Mouse (Mus musculus) Muller cell, postnatal 12 days (primary cell): ENCODE measurements around the gene Slc46a1.

Source experiments
- DNase-seq: peaks from one replicate; pipeline ENCODE4 v3.0.0-alpha.2; 2015; ENCODE audit errors: inconsistent ontology term

Gene Slc46a1

DNA sequence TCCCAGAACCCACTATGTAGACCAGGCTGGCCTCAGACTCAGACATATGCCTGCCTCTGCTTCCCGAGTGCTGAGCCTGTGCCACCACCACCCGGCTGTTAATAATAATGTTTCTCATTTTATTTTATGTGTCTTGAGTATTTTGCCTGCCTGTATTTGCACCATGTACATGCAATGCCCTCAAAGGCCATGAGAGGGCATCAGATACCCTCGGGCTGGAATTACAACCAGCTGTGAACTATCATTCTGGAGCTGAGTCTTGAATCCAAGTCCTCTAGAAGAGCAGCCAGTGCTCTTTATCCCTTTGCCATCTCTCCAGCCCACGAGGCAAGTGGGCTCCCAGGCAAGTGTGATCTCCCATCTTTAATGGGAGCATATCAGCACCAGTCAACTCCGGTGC lies 10.2 kb upstream of the Slc46a1 start:
- DNase-seq, result no peak

DNA sequence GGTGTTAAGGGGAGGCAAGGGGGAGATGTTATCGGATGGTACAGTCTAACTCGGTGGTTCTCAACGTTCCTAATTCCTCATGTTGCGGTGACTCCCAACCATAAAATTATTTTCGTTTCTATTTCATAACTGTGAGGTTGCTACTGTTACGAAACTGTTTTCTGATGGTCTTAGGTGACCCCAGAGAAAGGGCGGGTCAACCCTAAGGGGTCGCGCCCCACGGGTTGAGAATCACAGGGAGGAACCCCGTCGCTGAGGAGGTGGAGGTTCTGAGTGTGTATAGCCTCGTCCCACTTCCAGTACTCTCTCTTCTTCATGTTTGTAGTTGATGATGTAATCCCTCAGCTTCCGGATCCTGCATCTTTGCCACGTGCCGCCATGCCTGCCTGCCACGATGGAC lies 6.8 kb upstream of the Slc46a1 start:
- DNase-seq, result no peak

- no peak for DNase-seq
These were observed 3.6 kb upstream of the Slc46a1 start for GRCm38 (mm10) chr11:78461894-78462293.

- no peak for DNase-seq
These were observed 2.8 kb upstream of the Slc46a1 start for GRCm38 (mm10) chr11:78462669-78463068.

DNA sequence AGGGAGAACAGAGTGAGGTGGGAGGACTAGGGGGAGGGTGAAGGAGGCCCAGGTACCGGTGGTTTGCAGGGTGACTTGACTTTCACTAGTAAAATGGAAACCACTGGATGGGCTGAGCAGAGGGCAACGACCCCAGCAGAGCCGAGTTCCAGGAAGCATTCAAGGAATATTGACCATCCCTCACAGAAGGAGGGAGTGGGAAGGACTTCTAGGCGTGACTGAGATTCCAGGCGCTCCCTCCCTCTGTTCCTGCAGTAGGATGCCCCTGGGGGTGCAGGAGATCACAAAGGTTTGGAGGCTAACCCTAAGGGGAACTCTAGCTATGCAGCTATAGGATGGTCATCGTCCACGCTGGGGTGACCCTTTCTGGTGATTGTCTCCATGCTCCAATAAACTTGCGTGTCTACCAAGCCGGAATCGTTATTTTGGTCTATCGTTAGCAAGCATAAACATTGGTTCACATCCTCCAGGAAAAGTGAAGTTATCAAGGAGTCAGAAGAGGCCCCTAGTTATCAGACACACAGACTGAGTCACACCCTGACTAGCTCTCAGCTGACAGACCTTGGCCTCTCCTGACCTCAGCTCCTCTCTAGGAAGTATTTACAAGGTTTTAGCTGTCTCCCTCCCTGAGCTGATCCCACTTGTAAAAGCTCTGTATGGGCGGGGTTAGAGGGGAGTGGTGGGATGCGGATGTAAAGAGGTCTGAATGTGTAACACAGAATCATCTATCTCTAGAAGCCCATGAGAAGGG lies 2.0 kb upstream of the Slc46a1 start:
- DNase-seq, result no peak

DNA sequence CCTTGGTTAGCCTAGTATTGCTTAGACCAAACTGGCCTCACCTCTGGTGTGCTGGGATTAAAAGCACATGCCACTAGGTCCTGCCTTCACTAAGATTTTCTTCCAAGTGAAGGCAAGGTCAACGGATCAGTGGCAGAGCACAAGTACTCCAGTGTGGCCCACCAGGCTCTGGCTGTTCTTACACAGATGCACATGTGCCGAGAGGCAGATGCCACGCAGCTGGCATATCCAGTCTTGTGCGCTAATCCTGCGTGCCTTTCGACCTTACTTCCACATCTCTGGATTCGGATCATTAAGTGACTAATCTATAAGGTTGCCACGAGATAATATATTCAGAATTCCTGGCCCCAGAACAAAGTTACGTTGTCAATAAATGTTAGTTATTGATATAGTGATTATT lies 381 bp upstream of the Slc46a1 start:
- DNase-seq, result no peak

DNA sequence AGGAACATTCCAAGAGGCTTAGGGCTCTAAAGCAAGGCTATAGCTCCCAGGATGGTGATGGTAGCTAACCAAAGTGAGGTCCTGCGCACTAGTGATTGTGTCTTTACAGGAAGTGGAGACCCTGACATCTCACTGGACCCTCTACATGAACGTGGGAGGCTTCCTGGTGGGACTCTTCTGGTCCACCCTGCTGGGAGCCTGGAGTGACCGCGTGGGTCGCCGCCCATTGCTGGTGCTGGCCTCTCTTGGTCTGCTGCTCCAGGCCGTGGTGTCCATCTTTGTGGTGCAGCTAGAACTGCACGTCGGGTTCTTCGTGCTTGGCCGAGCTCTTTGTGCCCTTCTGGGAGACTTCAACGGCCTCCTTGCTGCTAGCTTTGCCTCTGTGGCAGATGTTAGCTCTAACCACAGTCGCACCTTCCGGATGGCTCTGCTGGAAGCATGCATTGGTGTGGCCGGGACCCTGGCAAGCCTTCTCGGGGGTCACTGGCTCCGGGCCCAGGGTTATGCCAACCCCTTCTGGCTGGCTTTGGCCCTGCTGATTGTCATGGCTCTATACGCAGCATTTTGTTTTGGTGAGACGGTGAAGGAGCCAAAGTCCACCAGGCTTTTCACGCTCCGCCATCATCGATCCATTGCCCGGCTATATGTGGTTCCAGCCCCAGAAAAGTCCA lies 880 bp downstream of the Slc46a1 start:
- no peak for DNase-seq

- no peak for DNase-seq
These were observed 2.0 kb downstream of the Slc46a1 start for GRCm38 (mm10) chr11:78467515-78467914.

DNA sequence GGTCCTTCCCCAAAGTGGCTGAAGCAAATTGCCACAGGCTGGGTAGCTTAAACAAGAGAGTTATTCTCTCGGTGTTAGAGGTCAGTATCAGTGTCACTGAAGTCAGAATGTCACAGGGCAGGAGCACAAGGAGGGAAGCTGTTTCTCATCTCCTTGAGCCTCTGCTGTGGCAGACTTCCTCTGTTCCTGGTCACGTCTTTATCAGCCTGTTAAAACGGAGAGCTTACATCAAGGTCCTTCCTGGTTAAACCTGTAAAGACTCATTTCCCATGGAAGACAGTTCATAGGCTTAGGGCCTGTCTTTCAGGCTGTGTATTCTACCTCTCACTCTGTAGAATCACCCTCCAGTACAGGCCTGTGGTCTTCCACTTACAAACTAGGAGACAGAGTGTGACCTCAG lies 2.4 kb downstream of the Slc46a1 start:
- no peak for DNase-seq

DNA sequence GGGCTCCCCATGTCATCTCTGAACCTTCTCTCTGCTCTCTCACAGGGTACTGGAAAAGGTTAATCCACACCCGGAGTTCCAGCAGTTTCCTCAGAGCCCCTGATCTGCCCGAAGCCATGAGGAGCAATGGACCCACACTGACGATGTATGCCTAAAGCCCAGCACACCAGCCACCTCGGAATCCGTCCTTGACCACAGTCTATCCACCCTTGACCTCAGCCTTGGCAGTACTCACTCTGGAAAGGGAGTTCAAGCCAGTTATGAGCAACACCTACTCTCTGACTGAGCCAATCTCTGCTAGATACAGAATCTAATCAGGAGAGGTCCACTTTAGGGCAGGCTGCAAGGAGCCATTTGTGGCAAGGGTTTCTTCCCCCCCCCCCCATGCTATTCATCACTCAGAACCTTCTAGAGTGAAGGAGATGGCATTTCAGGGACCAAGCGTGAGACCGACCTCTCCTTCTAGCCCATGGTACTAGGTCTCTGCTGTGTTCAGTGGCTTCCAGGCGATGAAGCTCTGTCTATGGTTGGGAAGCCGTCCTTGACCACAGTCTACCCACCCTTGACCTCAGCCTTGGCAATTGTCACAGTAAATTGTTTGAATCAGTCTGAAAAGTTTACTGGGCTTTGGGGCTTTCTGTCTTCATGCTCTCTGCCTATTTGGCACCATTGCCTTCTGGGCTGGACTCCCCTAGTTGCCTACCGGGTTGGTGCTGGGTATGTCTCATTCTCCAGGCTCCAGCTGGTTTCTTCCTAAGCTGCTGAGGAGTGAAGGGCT lies 6.0 kb downstream of the Slc46a1 start:
- DNase-seq, result peak; percentile 12

DNA sequence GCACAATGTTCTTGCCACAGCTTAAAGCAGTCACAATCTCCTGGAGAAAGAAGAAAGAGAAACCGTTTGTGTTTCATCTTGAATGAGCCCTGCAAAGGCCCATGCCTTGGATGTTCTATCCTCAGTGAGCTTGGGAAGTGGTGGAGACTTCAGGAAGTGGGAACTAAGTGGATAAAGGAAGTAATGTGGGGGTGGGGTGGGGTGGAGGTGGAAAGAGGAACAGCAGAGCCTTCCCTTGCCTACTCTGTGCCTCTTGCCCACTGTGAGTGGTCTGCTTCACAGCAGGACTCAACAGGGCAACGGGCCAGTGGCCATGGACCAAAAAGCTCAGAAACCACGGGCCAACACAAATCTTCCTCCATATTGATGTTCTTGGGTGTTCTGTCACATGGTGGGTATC lies 9.8 kb downstream of the Slc46a1 start:
- DNase-seq, result no peak

DNA sequence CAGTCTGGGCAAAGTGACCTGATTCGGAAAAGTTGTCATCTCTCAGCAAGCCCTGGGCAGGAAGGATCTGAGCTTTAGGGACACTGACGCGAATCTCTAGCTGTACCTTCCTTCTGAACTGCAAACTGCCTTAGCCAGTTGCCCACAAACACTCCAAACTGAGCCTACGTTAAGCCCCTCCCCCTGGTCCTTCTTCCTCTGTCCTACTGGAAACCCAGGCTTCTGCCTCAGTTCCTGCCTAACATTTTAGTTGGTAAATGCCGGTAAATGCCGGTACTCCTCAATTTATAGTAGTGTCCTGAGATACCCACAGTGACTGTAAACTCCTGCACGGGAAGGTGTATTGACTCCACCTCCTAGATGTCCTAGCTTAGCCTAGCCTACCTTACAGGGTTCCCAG lies 18.1 kb downstream of the Slc46a1 start:
- no peak for DNase-seq

DNA sequence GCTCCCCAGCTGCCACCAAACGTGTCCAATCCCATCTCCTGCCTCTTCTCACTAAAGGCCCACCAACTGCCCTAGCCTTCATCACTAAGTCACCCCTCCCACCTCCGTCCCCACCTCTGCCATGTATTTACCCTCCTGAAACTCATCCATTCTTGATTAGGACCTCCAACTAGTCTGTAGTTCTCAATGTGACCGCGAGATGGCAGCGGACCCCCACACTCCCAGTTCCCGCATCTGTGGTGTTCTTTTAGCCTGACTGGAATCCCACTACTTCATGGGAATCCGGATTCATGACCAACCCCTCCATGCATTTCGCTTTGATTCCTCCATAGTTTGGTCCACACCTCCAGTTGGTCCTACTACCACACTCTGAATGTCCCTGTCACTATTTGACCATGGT lies 22.7 kb downstream of the Slc46a1 start:
- peak; percentile 64 for DNase-seq

DNA sequence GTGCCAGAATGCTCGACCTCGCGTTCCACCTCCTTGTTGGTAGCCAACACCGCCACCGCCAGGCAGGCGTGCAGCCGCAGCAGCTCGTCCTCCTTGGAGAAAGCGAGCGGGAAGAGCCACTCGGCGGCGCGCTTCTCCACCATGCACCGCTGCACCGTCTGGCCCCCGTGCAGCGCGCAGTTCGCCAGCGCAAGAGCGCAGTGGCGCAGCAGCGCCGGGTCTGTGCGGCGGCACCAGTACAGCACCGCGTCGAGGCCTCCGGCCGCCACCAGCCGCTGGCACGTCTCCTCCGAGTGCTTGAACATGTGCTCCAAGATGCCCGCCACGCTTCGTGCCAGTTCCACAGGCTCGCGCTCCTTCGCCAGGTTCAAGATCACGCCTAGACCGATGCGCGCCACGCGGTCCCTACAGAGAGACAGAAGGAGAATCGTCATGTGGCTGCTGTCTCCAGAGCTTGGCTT lies 25.3 kb downstream of the Slc46a1 start:
- DNase-seq, result peak; percentile 50

DNA sequence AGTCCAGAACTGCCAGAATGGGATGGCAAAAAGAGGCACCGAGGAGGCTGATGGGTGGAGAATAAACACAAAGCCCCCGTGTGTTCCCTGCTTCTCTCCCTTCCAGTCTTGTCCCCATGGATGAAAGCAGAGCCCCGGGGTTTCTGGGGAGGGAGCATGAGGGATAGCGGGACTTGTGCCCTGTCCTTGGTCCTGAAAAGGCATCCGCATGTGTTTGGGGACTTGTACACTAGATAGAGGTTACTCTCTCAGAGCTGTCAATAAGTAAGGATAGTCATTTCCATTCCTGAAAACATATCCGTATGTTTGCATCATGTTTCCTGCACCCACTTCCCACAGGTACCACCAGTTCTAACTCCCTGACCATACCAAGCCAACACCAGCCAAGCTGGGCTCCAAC lies 30.4 kb downstream of the Slc46a1 start:
- peak; percentile 59 for DNase-seq

DNA sequence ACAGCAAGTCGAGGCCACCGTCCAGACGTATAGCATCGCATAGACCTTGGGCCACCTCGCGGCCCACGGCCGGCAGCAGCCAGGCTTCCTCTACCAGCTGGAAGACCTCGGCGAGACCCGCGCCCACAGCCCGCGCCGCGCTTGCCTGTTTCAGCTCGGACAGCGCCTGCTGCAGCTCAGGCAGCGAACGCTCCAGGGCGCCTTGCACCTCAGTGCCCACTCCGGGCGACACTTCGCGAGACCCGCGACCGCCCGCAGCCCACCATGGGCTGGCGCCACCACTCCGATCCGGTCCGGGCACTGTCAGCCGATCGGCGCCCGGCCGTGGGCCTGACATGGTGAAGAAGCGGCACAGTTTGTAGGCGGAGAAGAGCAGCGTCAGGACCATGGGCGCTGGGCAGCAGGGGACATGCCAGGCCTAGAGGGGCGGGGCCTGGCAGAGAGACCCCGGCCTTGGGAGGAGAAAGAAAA lies 31.6 kb downstream of the Slc46a1 start:
- DNase-seq, result no peak

DNA sequence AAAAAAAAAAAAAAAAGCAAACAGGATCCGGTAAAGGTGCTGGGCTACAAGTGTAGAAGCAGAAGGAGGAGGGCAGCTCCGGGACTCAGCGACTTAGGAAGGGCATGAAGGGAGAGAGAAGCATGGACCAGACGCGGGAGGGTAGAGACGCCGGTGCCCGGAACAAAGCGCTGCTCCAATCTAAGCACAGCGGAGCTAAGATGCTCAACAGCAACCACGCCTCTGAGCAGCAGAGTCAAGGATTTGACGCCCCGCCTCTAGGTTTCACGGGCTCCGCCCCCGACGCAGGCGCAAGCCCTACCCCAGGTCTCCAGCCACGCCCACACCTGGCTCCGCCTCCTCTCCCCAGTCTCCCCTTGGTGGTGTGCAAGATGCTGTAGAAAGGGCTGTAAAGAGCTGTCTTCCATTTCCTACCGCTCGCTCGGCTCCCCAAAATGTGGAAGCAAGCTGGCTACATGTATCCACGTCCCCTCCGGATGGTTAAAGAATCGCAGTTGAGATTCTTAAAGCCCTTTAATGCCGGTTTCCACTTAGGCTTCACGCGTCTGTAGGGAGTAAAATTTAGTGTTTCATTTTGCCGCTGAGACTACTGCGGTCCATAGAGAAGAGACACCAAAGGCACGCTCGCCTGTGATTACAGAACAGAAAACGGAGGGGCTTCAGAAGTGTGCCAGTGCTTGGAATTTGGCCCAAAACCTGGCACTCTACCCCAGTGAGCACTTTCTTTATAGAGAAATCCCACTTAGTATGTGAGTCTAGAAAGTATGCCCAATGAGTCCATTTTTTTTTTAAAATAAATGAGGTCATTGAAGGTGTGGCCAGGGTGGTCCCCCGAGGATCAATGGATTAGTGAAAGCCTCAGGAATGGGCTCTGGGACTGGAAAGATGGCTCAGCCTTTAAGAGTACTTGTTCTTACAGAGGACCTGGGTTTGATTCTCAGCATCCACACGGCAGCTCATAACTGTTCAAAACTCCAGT lies 32.3 kb downstream of the Slc46a1 start, which contains the start of gene Sarm1:
TSS of gene Sarm1 (minus strand) at position 211 of the 979 bp plus-strand sequence.
- peak; percentile 95 for DNase-seq

DNA sequence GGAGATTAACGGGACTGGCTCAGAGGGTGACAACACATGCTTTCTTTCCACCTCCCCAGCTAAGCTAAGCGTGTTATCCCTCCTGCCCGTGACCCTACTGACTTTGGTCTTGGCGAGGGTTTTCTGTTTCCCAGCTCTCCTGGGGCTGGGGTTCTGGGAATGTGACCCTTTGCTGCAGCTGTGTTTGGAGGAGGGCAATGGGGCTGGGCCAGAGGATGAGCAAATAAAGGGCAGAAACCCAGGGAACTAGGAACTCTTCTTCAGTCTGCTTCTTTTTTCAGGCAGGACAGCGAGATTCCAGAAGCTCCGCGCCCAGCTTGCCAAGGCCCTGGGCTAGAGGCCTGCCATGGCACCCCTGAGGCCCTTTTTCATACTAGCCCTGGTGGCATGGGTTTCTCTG lies 33.5 kb downstream of the Slc46a1 start, which contains the start of gene Vtn:
TSS of gene Vtn (plus strand) at position 88 of the 400 bp plus-strand sequence.
- no peak for DNase-seq

DNA sequence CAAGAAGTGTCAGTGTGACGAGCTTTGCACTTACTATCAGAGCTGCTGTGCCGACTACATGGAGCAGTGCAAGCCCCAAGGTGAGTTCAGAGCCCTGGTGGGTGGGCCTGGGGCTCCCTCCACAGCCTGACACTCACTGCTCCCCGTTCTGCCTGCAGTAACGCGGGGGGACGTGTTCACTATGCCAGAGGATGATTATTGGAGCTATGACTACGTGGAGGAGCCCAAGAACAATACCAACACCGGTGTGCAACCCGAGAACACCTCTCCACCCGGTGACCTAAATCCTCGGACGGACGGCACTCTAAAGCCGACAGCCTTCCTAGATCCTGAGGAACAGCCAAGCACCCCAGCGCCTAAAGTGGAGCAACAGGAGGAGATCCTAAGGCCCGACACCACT lies 34.0 kb downstream of the Slc46a1 start:
- DNase-seq, result no peak

GRCm38 (mm10) chr11:78500623-78501202 lies 35.2 kb downstream of the Slc46a1 start:
- DNase-seq, result no peak

- DNase-seq, result no peak
These were observed 36.0 kb downstream of the Slc46a1 start for GRCm38 (mm10) chr11:78501529-78501928.
